Mouse (Mus musculus): ENCODE data around the gene Fam3b. TPM values are rescaled to one million over a fixed set of nuclear protein-coding genes. Genes with fewer than 3 reads are reported as not detected.

Gene Fam3b
- polyA plus RNA-seq, 1 experiment from 2014 or later: not detected

DNA sequence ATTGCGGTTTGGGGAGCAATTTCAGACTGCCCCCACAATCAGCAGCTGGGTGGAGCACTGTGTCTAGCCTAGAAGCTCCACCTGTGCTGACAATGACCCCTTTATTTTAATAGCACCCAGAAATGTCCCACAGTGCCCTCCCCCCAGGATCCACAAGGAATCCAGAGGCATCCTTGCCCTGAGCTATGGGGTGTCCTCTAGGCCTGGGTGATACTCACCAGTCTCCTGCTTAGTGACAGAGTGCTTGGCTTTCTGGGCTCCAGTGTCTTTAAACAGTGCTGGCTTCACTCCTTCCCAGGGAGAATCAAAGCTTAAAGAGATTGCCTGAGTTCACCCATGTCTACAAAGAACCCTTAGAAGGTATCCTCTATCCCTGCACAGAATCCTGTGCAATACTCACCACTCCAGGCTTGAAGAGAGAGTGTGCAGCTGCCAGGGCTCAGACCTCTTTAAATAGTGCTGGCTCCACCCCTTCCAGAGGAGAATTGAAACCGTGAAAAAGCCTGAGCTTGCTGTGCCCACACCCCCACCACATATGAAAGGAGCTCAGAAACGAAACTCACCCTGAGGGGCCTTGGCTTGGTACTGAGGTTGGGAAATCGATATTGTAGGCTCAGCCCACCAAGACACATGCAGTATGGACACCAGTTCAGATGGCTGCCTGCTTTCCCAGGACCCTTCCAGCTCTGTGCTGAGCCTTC is 52.0 kb downstream of the Fam3b start, which contains the start of gene Mx1:
Gene Mx1, minus strand, starts transcription at position 427 of the 701 bp plus-strand sequence.
- Histone ChIP-seq H3K4me1 (ENCODE audit: control insufficient read depth, insufficient read depth, low read length) (no peaks in the 10 kb centered on the region), H3K27me3 (ENCODE audit: control insufficient read depth, insufficient read depth, low read length) (no peaks in the 10 kb centered on the region), H3K9me3 (replicated peaks; ENCODE audit: control insufficient read depth, low read length) (no peaks in the 10 kb centered on the region), H3K27ac (replicated peaks; ENCODE audit: low read depth, low read length) (no peak within 1 kb of the TSS), H3K4me3 (ENCODE audit: low read depth, low read length) (no peak within 1 kb of the TSS), H3K4me2 (ENCODE audit: low read depth, low read length) (no peak within 1 kb of the TSS), H3K36me3 (replicated peaks; ENCODE audit: control insufficient read depth, insufficient read depth, low read depth, low read length) (no peaks in the 10 kb centered on the region), H3K9ac (replicated peaks; ENCODE audit: low read length) (no peak within 1 kb of the TSS)
- WGBS: 28% methylated on average over 4 of the region's 4 CpGs
- ATAC-seq (replicated peaks; ENCODE audit: insufficient number of reproducible peaks, low FRiP score, low TSS enrichment, low read depth) (0 out of 2 replicates have a peak, but pooled peaks have one; percentile 14), DNase-seq (ENCODE audit: low spot score) (peak; percentile 40)

DNA sequence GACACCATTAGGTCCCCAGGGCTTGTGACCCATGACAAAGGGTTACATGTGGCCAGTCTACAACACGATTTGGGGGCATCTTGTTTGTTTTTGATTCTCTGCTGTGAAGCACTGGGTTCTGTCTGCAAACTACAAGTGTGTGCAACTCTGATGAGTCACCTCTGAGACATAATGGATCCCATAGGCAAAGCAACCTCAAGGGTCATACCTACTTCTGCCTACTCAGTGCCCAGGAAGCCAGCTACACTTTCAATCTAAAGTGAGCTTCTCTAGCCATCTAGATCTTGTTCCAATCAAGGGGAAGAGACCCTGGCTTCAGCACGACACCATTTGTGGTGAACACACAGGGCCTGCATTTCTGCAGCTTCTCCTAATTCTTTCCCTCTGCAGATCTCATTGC is 53.3 kb downstream of the Fam3b start:
- no peaks in the 10 kb centered on the region for H3K36me3 ChIP-seq (replicated peaks; ENCODE audit: control insufficient read depth, insufficient read depth, low read depth, low read length)
- H3K4me3 ChIP-seq (ENCODE audit: low read depth, low read length): no peak overlapping the region
- no peak for DNase-seq (ENCODE audit: low spot score)
- H3K27me3 ChIP-seq (ENCODE audit: control insufficient read depth, insufficient read depth, low read length): no peaks in the 10 kb centered on the region
- no peak overlapping the region for H3K9ac ChIP-seq (replicated peaks; ENCODE audit: low read length)
- no peak overlapping the region for H3K4me2 ChIP-seq (ENCODE audit: low read depth, low read length)
- H3K4me1 ChIP-seq (ENCODE audit: control insufficient read depth, insufficient read depth, low read length): no peaks in the 10 kb centered on the region
- no peak overlapping the region for H3K27ac ChIP-seq (replicated peaks; ENCODE audit: low read depth, low read length)
- WGBS: 63% methylated on average over 2 of the region's 2 CpGs
- H3K9me3 ChIP-seq (replicated peaks; ENCODE audit: control insufficient read depth, low read length): no peaks in the 10 kb centered on the region
- ATAC-seq (replicated peaks; ENCODE audit: insufficient number of reproducible peaks, low FRiP score, low TSS enrichment, low read depth): no peak

DNA sequence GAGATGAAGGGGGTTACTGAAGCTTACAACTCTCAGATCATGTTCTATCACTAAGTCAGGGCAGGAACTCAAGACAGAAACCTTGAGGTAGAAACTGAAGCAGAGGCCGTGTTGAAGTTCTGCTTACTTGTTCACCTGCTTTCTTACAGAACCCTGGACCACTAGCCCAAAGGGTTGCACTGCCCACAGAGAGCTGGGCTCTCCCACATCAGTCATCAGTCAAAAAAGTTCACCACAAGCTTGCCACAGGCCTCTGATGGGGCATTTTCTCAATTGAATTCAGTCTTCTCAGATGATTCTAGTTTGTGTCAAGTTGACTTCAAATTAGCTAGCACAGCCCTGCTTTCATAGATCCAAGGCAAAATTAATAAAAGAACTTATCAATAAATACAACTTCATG is 54.8 kb downstream of the Fam3b start:
- no peaks in the 10 kb centered on the region for H3K4me1 ChIP-seq (ENCODE audit: control insufficient read depth, insufficient read depth, low read length)
- no peak for DNase-seq (ENCODE audit: low spot score)
- H3K27ac ChIP-seq (replicated peaks; ENCODE audit: low read depth, low read length): no peak overlapping the region
- H3K27me3 ChIP-seq (ENCODE audit: control insufficient read depth, insufficient read depth, low read length): no peaks in the 10 kb centered on the region
- H3K4me2 ChIP-seq (ENCODE audit: low read depth, low read length): no peak overlapping the region
- H3K9ac ChIP-seq (replicated peaks; ENCODE audit: low read length): no peak overlapping the region
- no peak overlapping the region for H3K4me3 ChIP-seq (ENCODE audit: low read depth, low read length)
- WGBS: 86% methylated on average over 1 of the region's 1 CpGs
- no peaks in the 10 kb centered on the region for H3K36me3 ChIP-seq (replicated peaks; ENCODE audit: control insufficient read depth, insufficient read depth, low read depth, low read length)
- no peak for ATAC-seq (replicated peaks; ENCODE audit: insufficient number of reproducible peaks, low FRiP score, low TSS enrichment, low read depth)
- H3K9me3 ChIP-seq (replicated peaks; ENCODE audit: control insufficient read depth, low read length): no peaks in the 10 kb centered on the region

DNA sequence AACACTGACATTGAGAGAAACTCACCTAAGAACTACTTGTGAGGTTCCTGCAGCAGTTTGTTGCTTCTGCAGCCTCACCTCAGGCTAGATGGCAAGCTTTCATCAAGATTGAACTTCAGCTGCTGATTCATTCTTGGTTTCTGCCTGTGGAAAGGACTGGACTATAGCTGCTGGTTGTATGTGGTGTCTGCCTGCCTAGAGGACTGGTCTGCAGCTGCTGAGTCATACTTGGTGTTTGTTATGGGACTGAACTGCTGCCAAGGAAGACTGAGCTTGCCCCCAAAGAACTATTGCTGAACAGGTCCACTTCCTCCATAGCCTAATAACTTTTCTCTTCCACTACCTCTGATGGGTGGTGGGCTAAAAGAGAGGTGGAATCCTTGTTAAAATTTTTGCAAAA is 67.2 kb downstream of the Fam3b start:
- no peaks in the 10 kb centered on the region for H3K9me3 ChIP-seq (replicated peaks; ENCODE audit: control insufficient read depth, low read length)
- H3K4me2 ChIP-seq (ENCODE audit: low read depth, low read length): no peak overlapping the region
- DNase-seq (ENCODE audit: low spot score) (no peak), ATAC-seq (replicated peaks; ENCODE audit: insufficient number of reproducible peaks, low FRiP score, low TSS enrichment, low read depth) (no peak)
- no peak overlapping the region for H3K4me3 ChIP-seq (ENCODE audit: low read depth, low read length)
- no peaks in the 10 kb centered on the region for H3K36me3 ChIP-seq (replicated peaks; ENCODE audit: control insufficient read depth, insufficient read depth, low read depth, low read length)
- no peak overlapping the region for H3K27ac ChIP-seq (replicated peaks; ENCODE audit: low read depth, low read length)
- H3K27me3 ChIP-seq (ENCODE audit: control insufficient read depth, insufficient read depth, low read length): no peaks in the 10 kb centered on the region
- no peaks in the 10 kb centered on the region for H3K4me1 ChIP-seq (ENCODE audit: control insufficient read depth, insufficient read depth, low read length)
- H3K9ac ChIP-seq (replicated peaks; ENCODE audit: low read length): no peak overlapping the region

DNA sequence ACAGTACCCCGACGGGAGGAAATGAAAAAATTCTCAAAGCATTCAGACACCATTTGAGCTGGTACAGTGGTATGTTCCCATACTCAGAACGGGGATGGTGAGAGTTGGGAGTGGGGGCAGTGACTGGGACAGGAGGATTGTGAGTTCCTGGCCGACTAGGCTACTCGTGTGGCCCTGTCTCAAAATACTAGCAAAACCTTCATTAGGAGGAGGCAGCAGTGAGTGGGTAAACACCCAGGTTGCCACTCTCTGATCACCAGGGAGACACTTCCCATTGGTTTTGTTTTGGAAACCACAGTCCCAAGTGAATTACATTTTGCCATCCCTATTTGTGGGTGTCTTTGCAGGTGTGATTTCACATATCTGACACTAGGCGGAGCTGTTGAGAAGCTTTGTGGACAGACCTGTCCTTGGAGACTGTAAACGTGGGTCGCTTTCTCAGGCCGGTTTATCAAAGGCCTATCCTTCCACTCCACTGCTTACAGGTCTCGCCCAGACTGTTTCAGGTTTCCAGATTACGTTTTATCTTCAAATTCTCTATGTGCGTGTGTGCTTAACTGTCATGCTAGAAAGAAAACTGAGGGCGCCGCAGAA is 70.8 kb downstream of the Fam3b start:
- peak; percentile 84 for DNase-seq (ENCODE audit: low spot score)
- H3K27ac ChIP-seq (replicated peaks; ENCODE audit: low read depth, low read length): no peak overlapping the region
- no peaks in the 10 kb centered on the region for H3K4me1 ChIP-seq (ENCODE audit: control insufficient read depth, insufficient read depth, low read length)
- ATAC-seq (replicated peaks; ENCODE audit: insufficient number of reproducible peaks, low FRiP score, low TSS enrichment, low read depth): peak; percentile 70; the same call in 1 of the 2 replicates
- H3K9me3 ChIP-seq (replicated peaks; ENCODE audit: control insufficient read depth, low read length): no peaks in the 10 kb centered on the region
- H3K36me3 ChIP-seq (replicated peaks; ENCODE audit: control insufficient read depth, insufficient read depth, low read depth, low read length): no peaks in the 10 kb centered on the region
- H3K4me3 ChIP-seq (ENCODE audit: low read depth, low read length): no peak overlapping the region
- no peak overlapping the region for H3K9ac ChIP-seq (replicated peaks; ENCODE audit: low read length)
- H3K4me2 ChIP-seq (ENCODE audit: low read depth, low read length): no peak overlapping the region
- no peaks in the 10 kb centered on the region for H3K27me3 ChIP-seq (ENCODE audit: control insufficient read depth, insufficient read depth, low read length)
- WGBS: 52% methylated on average over 14 of the region's 14 CpGs

DNA sequence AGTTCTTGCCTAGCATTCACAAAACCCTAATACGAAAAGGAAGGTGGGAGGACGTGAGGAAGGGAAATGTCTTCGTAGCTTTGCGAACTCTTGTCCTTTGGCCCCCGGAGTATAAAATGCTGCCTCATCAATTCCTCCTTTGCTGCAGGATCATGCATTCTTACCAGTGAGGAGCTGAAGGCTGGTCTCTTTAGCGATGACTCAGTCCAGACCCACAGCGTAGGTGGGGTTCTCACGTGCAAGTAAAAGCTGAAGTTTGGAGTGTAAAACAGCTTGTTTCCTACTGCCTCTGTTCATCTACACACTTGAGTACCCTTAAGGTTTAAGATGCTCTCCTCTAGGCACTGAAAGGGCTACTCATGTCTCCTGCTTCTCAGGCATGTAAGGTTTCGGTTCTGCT is 72.6 kb downstream of the Fam3b start:
- DNase-seq (ENCODE audit: low spot score): no peak
- H3K4me3 ChIP-seq (ENCODE audit: low read depth, low read length): no peak overlapping the region
- H3K4me2 ChIP-seq (ENCODE audit: low read depth, low read length): no peak overlapping the region
- H3K9ac ChIP-seq (replicated peaks; ENCODE audit: low read length): no peak overlapping the region
- H3K36me3 ChIP-seq (replicated peaks; ENCODE audit: control insufficient read depth, insufficient read depth, low read depth, low read length): no peaks in the 10 kb centered on the region
- H3K27me3 ChIP-seq (ENCODE audit: control insufficient read depth, insufficient read depth, low read length): no peaks in the 10 kb centered on the region
- 85% methylated on average over 9 of the region's 9 CpGs for WGBS
- no peak for ATAC-seq (replicated peaks; ENCODE audit: insufficient number of reproducible peaks, low FRiP score, low TSS enrichment, low read depth)
- H3K4me1 ChIP-seq (ENCODE audit: control insufficient read depth, insufficient read depth, low read length): no peaks in the 10 kb centered on the region
- no peak overlapping the region for H3K27ac ChIP-seq (replicated peaks; ENCODE audit: low read depth, low read length)
- H3K9me3 ChIP-seq (replicated peaks; ENCODE audit: control insufficient read depth, low read length): no peaks in the 10 kb centered on the region

DNA sequence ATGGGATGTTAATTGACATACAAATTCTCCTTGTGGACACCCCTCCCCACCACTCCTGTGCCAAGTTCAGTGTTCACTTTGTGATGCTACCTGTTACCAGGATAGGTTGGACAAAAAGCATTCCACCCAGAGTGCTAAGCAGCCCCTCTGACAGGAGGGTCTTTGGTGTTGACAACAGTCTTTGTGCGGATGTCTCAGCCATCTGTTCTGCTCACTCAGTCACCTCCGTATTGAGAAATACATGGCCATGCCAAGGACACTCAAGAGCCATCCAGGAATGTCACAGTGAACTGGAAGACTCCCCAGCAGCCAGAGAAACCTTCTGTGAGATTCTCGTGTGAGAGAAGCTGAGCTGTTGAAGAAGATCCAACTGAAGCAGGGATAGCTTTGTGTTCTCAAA is 76.4 kb downstream of the Fam3b start:
- no peaks in the 10 kb centered on the region for H3K27me3 ChIP-seq (ENCODE audit: control insufficient read depth, insufficient read depth, low read length)
- no peak overlapping the region for H3K27ac ChIP-seq (replicated peaks; ENCODE audit: low read depth, low read length)
- H3K36me3 ChIP-seq (replicated peaks; ENCODE audit: control insufficient read depth, insufficient read depth, low read depth, low read length): no peaks in the 10 kb centered on the region
- H3K4me2 ChIP-seq (ENCODE audit: low read depth, low read length): no peak overlapping the region
- no peak overlapping the region for H3K9ac ChIP-seq (replicated peaks; ENCODE audit: low read length)
- H3K4me1 ChIP-seq (ENCODE audit: control insufficient read depth, insufficient read depth, low read length): no peaks in the 10 kb centered on the region
- no peak overlapping the region for H3K4me3 ChIP-seq (ENCODE audit: low read depth, low read length)
- ATAC-seq (replicated peaks; ENCODE audit: insufficient number of reproducible peaks, low FRiP score, low TSS enrichment, low read depth): no peak
- no peak for DNase-seq (ENCODE audit: low spot score)
- no peaks in the 10 kb centered on the region for H3K9me3 ChIP-seq (replicated peaks; ENCODE audit: control insufficient read depth, low read length)
- WGBS: 75% methylated on average over 3 of the region's 3 CpGs

DNA sequence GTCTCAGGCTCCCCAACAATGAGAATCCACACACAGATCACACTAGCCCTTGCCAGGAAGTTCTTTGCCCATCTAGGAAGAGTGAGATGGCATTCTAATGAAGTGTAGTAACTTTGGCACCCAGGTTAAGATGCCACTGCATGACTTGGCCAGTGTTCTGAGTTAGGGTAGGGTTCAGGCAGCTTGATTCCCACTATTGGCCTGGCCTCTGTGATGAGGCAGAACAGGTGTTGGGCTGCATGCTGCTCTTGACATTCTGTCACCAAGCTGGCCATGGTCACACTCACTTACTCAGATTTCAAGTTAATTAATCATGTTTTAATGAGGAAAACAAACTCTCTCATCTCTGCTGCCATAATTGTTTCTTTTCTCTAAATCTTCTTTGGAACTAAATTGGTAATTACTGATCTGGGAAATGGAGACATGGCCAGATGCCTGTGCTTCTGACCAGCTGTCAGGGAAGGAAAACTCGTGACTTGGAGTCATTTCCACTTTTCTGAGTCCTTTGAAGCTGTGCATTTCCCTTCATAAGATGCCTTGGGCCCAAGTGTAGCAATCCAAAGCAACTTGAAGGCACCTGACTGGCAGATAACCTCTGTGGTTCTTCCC is 77.1 kb downstream of the Fam3b start:
- H3K27ac ChIP-seq (replicated peaks; ENCODE audit: low read depth, low read length): no peak overlapping the region
- no peak for ATAC-seq (replicated peaks; ENCODE audit: insufficient number of reproducible peaks, low FRiP score, low TSS enrichment, low read depth)
- H3K9me3 ChIP-seq (replicated peaks; ENCODE audit: control insufficient read depth, low read length): no peaks in the 10 kb centered on the region
- H3K4me3 ChIP-seq (ENCODE audit: low read depth, low read length): no peak overlapping the region
- H3K9ac ChIP-seq (replicated peaks; ENCODE audit: low read length): no peak overlapping the region
- WGBS: 35% methylated on average over 1 of the region's 1 CpGs
- no peak overlapping the region for H3K4me2 ChIP-seq (ENCODE audit: low read depth, low read length)
- DNase-seq (ENCODE audit: low spot score): no peak
- H3K27me3 ChIP-seq (ENCODE audit: control insufficient read depth, insufficient read depth, low read length): no peaks in the 10 kb centered on the region
- H3K4me1 ChIP-seq (ENCODE audit: control insufficient read depth, insufficient read depth, low read length): no peaks in the 10 kb centered on the region
- no peaks in the 10 kb centered on the region for H3K36me3 ChIP-seq (replicated peaks; ENCODE audit: control insufficient read depth, insufficient read depth, low read depth, low read length)
